Mouse (Mus musculus): ENCODE measurements at regions not wholly inside any gene's neighbourhood (a gene's known extent, or its start where the extent isn't known, plus 50 kb on each side); places are given as distances from the start of the nearest gene placed in this dataset.

GRCm38 (mm10) chr6:114538185-114538584 is 104.7 kb upstream of the Atg7 start:
- DNase-seq (ENCODE audit: inconsistent age in 2 of 2, low spot score in 1 of 2): peak in 1 of 2 experiments; percentile 29

- DNase-seq (ENCODE audit: inconsistent age in 2 of 2, low spot score in 1 of 2): peak; percentile 23 to 73
Observed at GRCm38 (mm10) chr6:114550096-114550669, 92.7 kb upstream of the Atg7 start.

- DNase-seq (ENCODE audit: inconsistent age in 2 of 2, low spot score in 1 of 2): peak; percentile 36 to 77
Observed at GRCm38 (mm10) chr6:114553072-114553471, 89.8 kb upstream of the Atg7 start.

- peak; percentile 13 to 55 for DNase-seq (ENCODE audit: inconsistent age in 2 of 2, low spot score in 1 of 2)
Observed at GRCm38 (mm10) chr6:114555186-114555585, 87.7 kb upstream of the Atg7 start.

GRCm38 (mm10) chr6:114577319-114577718 is 65.6 kb upstream of the Atg7 start:
- DNase-seq (ENCODE audit: inconsistent age in 2 of 2, low spot score in 1 of 2): peak; percentile 49 to 80
